Mouse (Mus musculus): ENCODE measurements at regions not wholly inside any gene's neighbourhood (a gene's known extent, or its start where the extent isn't known, plus 50 kb on each side); places are given as distances from the start of the nearest gene placed in this dataset.

GRCm38 (mm10) chr8:8484546-8484945 is 176.5 kb downstream of the Efnb2 start:
- in situ Hi-C loops (cut with MboI, MseI): no loop called here

- in situ Hi-C loops (cut with MboI, MseI): no loop called here
Measured at GRCm38 (mm10) chr8:8482707-8483480, 178.1 kb downstream of the Efnb2 start.

- in situ Hi-C loops (cut with MboI, MseI): no loop called here
Measured at GRCm38 (mm10) chr8:8477456-8477855, 183.6 kb downstream of the Efnb2 start.

- in situ Hi-C loops (cut with MboI, MseI): no loop called here
Measured at GRCm38 (mm10) chr8:8468552-8468951, 192.5 kb downstream of the Efnb2 start.

- in situ Hi-C loops (cut with MboI, MseI): no loop called here
Measured at GRCm38 (mm10) chr8:8466526-8467244, 194.4 kb downstream of the Efnb2 start.

GRCm38 (mm10) chr8:8462455-8462854 is 198.6 kb downstream of the Efnb2 start:
- in situ Hi-C loops (cut with MboI, MseI): no loop called here

GRCm38 (mm10) chr8:8457536-8457935 is 203.5 kb downstream of the Efnb2 start:
- in situ Hi-C loops (cut with MboI, MseI): no loop called here

GRCm38 (mm10) chr8:8453944-8454343 is 207.1 kb downstream of the Efnb2 start:
- in situ Hi-C loops (cut with MboI, MseI): no loop called here

GRCm38 (mm10) chr8:8452226-8452625 is 208.8 kb downstream of the Efnb2 start:
- in situ Hi-C loops (cut with MboI, MseI): no loop called here

GRCm38 (mm10) chr8:8448911-8449310 is 212.1 kb downstream of the Efnb2 start:
- in situ Hi-C loops (cut with MboI, MseI): no loop called here

GRCm38 (mm10) chr8:8441568-8441967 is 219.5 kb downstream of the Efnb2 start:
- in situ Hi-C loops (cut with MboI, MseI): no loop called here

- in situ Hi-C loops (cut with MboI, MseI): no loop called here
Measured at GRCm38 (mm10) chr8:8440903-8441302, 220.1 kb downstream of the Efnb2 start.

GRCm38 (mm10) chr8:8426201-8426600 is 234.8 kb downstream of the Efnb2 start:
- in situ Hi-C loops (cut with MboI, MseI): no loop called here

GRCm38 (mm10) chr8:8423443-8423842 is 237.6 kb downstream of the Efnb2 start:
- in situ Hi-C loops (cut with MboI, MseI): no loop called here

- in situ Hi-C loops (cut with MboI, MseI): no loop called here
Measured at GRCm38 (mm10) chr8:8421713-8422112, 239.3 kb downstream of the Efnb2 start.

GRCm38 (mm10) chr8:8419360-8420330 is 241.4 kb downstream of the Efnb2 start:
- in situ Hi-C loops (cut with MboI, MseI): no loop called here

GRCm38 (mm10) chr8:8418929-8419328 is 242.1 kb downstream of the Efnb2 start:
- in situ Hi-C loops (cut with MboI, MseI): no loop called here

- in situ Hi-C loops (cut with MboI, MseI): no loop called here
Measured at GRCm38 (mm10) chr8:8418525-8418924, 242.5 kb downstream of the Efnb2 start.

GRCm38 (mm10) chr8:8416092-8416701 is 244.8 kb downstream of the Efnb2 start:
- in situ Hi-C loops (cut with MboI, MseI): no loop called here

GRCm38 (mm10) chr8:8407357-8407756 is 253.7 kb downstream of the Efnb2 start:
- in situ Hi-C loops (cut with MboI, MseI): no loop called here

GRCm38 (mm10) chr8:8403410-8403809 is 257.6 kb downstream of the Efnb2 start:
- in situ Hi-C loops (cut with MboI, MseI): no loop called here
